Mouse (Mus musculus) small intestine, adult 2 months (tissue): ENCODE measurements around the gene Msgn1.

Source experiments
- CTCF ChIP-seq: fragments of 200-500 bp; IDR thresholded peaks from 2 replicates; pipeline ENCODE4 v1.5.1; 2012; ENCODE audit warnings: low read depth, mild to moderate bottlenecking, control low read depth, inconsistent platforms, low read length, moderate library complexity, mixed read lengths; ENCODE audit not compliant: insufficient replicate concordance, insufficient read length; ENCODE audit errors: extremely low read depth
- POLR2A ChIP-seq: fragments of 200-500 bp; IDR thresholded peaks from 2 replicates; pipeline ENCODE4 v1.6.1; 2012; ENCODE audit warnings: low read depth, mild to moderate bottlenecking, control low read depth, inconsistent platforms, low read length, moderate library complexity

DNA sequence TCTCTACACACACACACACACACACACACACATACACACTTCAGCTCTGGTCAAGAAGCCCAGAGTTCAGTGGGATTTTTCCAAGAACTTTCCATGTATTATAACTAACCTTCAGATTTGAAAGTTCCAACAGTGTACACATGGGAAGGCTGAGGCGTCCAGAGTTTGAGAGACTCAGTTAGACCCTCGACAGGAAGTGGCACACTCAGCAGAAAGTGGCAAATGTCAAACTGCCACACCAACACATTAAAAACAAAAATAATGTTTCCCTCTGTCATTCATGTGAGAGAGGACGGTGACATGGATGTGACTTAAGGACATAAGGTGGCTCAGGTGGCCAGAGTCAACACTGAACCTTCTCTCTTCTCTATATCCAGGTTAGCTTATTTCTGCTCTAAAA lies 1.6 kb upstream of the Msgn1 start:
- TF ChIP-seq POLR2A: no peak
- no peak for TF ChIP-seq CTCF
